Mouse (Mus musculus): Measurements from ENCODE around the gene Ccdc134. TPM values are rescaled to one million over a fixed set of nuclear protein-coding genes. Genes with fewer than 3 reads are reported as not detected.
A peak's percentile ranks its signal among the peaks of the same experiment; 100 is the strongest.

Ccdc134 gene
- total RNA-seq, 2 experiments from 2014 or later = 8.6 to 8.7 TPM

GRCm38 (mm10) chr15:82148510-82148911 is 20.8 kb downstream of the Ccdc134 start:
- no peak for DNase-seq

GRCm38 (mm10) chr15:82150042-82150441 is 22.3 kb downstream of the Ccdc134 start:
- no peak for DNase-seq

GRCm38 (mm10) chr15:82151176-82151575 is 23.5 kb downstream of the Ccdc134 start:
- DNase-seq = no peak

DNA sequence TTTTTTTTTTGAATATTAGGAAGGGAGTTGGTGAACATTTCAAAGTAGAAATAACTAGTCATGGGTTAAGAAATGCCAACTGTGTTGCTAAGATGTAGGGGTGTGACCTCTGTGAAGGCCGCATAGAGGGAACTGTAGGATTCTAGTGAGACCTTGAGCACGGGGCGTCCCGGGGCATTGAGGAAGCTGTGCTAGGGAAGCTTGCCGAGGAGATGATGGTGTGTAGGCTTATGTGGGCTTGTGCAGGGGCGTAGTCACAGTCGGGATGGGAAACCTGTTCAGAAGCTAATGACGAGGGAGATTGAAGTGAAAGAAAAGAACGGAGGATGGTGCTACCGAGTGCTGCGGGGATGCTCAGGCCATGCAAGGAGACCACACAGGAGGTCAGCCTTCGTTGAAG is 24.3 kb downstream of the Ccdc134 start:
- DNase-seq = no peak

DNA sequence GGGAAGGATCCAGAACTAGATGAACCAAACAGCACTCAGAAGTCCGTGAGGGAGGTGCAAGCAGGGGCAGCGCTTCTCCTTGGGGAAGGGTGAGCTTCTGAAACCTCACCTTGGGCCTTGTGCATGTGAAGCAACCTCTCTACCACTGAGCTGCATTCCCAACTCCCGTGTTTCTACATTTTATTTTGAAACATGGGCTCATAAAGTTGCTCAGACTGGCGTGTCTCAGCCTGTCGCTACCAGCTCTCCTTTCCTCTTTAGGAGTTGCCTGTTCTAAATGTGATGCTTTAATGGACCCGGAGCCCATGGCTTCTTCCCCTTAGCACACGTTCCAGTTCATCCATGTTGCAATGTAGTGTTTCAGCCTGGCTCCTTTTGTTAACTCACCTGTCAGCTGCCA is 24.7 kb downstream of the Ccdc134 start:
- no peak for DNase-seq

GRCm38 (mm10) chr15:82156298-82156697 is 28.6 kb downstream of the Ccdc134 start:
- DNase-seq = no peak

DNA sequence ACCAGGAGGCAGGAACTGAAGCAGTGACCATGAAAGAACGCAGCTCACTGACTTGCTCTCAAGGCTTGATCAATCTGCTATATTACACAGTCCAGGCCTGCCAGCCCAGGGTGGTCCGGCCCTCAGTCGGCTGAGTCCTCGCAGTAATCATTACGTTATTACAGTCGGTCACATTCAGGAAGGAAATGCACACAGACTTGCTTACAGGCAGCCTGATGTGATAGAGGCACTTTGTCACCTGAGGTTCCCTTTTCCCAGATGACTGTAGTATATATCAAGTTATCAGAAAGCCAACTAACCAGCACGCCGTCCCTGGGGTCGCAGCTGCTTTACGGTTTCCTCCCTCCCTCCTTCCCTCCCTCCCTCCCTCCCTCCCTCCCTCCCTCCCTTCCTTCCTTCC is 29.2 kb downstream of the Ccdc134 start:
- no peak for DNase-seq

- no peak for DNase-seq
Measured at GRCm38 (mm10) chr15:82158243-82159035, 30.7 kb downstream of the Ccdc134 start.

DNA sequence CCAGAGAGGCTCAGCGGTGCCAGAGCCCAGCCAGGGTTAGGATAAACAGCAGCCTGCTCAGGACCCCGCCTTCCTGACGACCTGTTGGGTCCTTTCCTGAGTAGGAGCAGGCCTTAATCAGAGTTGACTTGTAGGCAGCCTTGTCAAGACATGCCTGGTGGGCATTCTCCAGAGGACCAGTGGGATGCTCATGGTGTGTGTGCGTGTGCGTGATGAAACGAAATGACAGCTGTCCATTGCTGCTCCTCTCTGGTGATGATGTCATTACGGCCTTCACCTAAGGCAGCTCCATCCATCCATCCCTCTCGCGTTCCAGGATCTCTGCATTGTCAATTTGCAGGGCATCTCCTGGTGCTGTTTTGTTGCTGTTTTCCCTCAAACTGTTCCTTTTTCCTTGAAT is 31.7 kb downstream of the Ccdc134 start:
- no peak for DNase-seq

DNA sequence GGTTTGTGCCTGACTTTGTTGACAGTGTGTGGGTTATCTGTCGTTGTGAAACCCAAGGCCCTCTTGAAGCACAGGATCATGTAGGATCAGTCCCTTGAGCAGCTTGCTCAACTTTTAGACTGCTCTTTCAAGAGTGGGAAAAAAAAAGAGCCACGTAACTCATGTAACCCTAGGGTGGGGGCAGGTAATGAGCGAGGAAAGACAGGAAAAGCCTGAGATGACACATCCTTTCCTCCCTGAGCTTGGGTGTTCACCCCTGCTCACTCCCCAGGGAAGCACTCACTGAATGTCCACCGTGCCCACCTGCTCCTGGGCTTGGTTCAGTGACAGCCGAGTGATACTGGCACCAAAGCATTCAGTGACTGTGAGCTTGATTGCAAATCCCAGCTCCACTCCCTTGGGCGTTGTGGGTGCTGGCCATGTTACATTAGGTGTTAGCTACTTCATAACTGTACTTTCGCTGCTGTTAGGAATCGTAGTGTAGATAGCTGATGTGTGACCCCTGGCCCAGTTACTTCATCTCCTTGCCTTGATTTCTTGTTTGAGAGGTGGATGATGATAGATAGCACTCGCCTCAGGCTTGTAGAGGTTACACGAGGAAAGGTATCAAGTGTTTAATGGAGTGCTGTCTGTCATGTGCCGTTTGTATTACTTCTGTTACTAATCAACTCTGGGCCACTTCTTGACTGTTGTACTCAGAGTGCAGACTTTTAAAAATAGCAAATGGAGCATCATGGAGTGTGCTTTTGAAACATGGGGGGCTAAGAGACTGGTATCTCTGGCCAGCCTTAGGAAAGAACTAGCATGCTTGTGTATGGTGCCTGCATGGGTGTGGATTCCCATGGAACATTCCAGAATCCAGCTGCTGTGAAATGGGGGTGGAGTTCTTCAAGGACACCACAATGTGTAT is 33.3 kb downstream of the Ccdc134 start:
- peak; percentile 30 for DNase-seq

DNA sequence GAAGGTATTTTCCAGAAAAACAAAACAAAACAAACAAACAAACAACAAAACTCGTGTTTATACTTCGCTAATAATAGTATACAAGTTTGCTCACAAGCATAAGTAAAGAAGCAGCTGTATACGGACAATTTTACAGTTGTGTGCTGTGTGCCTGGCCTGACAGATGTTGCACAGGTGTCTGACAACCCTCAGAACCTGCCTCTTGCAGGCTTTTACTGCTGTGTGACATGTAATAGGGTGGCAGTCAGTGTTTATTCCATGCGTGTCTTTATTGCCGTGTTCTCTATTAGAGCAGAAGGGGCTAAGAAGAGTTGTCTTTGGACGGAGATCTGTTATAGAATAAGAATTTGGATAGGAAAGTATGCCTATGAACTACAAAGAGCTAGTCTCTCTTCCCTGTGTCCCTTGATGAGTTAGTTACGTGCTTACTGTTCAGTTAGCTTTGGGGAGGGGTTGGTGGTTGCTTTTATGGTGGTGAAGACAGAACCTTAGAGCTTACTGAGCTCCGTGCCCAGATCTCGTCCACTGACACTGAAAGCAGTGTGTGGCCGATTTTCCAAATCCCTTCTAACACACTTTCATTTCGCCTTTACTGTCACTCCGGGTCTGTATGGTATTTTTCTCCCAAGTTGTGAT is 34.4 kb downstream of the Ccdc134 start:
- DNase-seq = no peak

GRCm38 (mm10) chr15:82163356-82164060 is 35.8 kb downstream of the Ccdc134 start:
- DNase-seq = no peak

- no peak for DNase-seq
Measured at GRCm38 (mm10) chr15:82164061-82164399, 36.3 kb downstream of the Ccdc134 start.

DNA sequence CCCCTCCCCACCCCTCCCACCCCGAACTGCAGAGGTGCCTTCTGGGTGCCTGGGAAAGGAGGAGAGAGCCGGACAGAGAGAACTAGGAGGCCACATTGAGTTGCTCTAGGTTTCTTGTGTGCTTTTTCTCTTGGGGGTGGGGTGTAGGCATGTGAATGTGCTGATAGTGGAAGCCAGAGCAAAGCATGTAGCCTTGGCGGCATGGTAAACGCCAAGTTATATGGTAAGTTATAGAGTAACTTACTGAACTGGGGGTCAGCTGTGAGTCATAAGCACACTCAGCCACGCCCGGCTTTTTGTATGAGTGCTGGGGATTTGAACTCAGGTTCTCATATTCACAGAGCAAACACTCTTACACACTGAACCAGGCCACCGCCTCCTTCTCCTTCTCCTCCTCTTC is 36.8 kb downstream of the Ccdc134 start:
- no peak for DNase-seq

GRCm38 (mm10) chr15:82165332-82166239 is 37.9 kb downstream of the Ccdc134 start:
- DNase-seq = peak; percentile 89

GRCm38 (mm10) chr15:82166240-82167100 is 38.7 kb downstream of the Ccdc134 start:
- no peak for DNase-seq

DNA sequence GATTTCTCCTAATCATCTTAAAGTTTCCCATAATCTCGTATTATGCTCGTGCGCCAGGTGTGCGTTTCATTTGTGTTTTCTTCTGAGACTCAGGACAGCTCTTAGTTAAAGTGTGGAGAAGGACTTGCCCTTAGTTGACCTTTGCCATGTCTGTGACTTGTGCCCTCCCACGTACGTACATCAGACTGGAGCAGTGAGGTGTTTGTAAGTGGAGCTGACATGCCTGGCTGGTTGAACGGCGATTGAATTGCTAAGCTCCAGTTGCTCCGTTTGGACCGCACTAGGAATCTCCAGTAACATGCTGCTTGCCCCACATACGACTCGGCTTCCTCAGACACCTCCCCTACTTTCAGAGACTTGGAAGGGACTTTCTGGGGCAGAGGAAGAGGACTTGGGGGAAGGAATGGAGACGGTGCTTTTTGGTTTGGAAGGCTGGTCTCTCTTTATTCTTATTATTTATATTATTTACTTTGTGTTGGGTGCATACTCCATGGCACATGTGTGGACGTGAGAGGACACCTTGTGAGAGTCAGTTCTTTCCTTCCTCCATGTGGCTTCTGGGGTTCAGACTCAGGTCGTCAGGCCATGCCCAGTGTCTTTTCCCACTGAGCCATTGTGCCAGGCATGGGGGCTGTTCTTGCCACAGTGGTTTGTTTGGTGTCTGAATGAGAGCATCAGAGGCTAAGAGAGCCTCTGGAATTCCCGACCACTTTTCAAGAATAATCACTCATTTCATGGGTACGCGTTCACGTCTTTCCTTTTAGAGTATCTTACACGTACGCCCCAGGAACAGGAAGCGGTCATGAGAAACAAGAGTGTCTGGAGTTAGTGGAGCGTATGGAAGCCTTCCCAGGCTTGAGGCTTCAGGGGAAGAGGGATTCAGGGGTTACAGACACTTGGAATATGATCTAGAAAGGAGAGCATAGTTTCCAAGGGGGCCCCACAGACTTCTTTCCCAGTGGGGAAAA is 39.8 kb downstream of the Ccdc134 start:
- DNase-seq = no peak

- no peak for DNase-seq
Measured at GRCm38 (mm10) chr15:82169671-82170070, 41.9 kb downstream of the Ccdc134 start.

Data from adrenal gland, postnatal 10 days (tissue).